Mouse (Mus musculus) adrenal gland, adult 8-10 months (tissue): ENCODE results near the gene Tbc1d22a. TPM values are rescaled to one million over a fixed set of nuclear protein-coding genes. Genes with fewer than 3 reads are reported as not detected.

Experiments used
- DNase-seq: peaks from one replicate; pipeline ENCODE4 v3.0.0; 2022
- total RNA-seq, 4 experiments: library from RNA; stranded (reverse); gene quantifications; 2 replicates each; pipeline ENCODE4 v1.2.4; 2022

The Tbc1d22a gene
- total RNA-seq, 4 experiments from 2014 or later, result 36.6 to 49.1 (median 43.4) TPM

DNA sequence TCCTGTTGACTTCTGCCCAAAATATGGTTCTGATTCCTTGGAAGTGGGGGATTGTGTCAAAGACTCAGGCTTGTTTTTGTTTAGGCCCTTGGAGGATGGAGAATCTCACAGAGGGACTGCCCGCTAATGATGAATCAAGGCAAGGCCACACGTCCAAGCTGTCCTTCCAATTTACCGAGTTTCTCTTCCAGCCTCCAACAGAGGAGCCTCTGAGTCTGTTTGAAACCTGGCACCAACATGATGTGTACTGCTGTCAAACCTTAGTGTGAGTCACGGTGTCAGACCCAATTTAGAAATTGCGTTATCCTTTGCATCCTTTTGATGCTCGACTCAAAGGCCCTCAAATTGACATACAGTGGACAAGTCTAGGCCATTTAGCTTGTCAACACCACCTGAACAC, 126.5 kb downstream of the Tbc1d22a start:
- DNase-seq, result peak; percentile 31

GRCm38 (mm10) chr15:86342637-86343375, 128.5 kb downstream of the Tbc1d22a start:
- no peak for DNase-seq

GRCm38 (mm10) chr15:86344906-86345331, 130.7 kb downstream of the Tbc1d22a start:
- no peak for DNase-seq

GRCm38 (mm10) chr15:86345907-86346306, 131.6 kb downstream of the Tbc1d22a start:
- no peak for DNase-seq

GRCm38 (mm10) chr15:86346606-86347005, 132.3 kb downstream of the Tbc1d22a start:
- no peak for DNase-seq

- DNase-seq, result no peak
Observed at GRCm38 (mm10) chr15:86354932-86355331, 140.7 kb downstream of the Tbc1d22a start.

DNA sequence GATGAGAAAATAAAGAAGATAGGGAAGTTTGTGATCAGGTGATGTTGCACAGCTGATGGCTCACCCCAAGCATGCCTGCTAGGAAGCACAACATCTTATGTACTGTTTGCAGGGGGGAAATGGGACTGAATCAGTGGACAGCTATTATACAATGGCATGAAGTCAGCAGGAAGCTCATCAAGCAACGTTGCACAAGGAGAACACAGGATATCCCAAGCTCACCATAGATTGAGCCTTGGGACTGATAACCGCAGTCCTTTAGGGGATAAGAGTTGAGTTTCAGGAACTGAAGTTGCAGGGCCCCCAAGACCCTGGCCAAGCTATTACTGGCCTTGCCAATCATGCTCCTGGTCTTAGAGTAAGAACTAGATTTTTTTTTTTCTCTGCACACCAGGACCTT, 141.6 kb downstream of the Tbc1d22a start:
- DNase-seq, result no peak

DNA sequence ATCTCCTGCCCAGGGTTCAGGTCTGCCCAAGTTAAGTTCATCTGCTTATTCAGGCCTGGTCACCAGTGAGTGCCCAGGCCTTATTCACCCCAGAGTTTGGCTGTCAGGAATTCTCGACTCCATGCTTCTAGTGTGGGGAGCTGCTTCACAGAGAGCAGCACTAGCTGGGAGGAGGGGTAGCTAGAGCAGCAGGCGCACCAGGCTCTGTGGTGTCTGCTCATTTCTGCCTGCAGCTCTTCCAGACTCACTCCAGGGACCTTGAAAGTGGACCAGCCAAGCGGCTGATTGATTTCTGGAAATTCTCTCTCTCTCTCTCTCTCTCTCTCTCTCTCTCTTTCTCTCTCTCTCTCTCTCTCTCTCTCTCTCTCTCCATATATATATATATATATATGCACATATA, 146.1 kb downstream of the Tbc1d22a start:
- DNase-seq, result no peak

DNA sequence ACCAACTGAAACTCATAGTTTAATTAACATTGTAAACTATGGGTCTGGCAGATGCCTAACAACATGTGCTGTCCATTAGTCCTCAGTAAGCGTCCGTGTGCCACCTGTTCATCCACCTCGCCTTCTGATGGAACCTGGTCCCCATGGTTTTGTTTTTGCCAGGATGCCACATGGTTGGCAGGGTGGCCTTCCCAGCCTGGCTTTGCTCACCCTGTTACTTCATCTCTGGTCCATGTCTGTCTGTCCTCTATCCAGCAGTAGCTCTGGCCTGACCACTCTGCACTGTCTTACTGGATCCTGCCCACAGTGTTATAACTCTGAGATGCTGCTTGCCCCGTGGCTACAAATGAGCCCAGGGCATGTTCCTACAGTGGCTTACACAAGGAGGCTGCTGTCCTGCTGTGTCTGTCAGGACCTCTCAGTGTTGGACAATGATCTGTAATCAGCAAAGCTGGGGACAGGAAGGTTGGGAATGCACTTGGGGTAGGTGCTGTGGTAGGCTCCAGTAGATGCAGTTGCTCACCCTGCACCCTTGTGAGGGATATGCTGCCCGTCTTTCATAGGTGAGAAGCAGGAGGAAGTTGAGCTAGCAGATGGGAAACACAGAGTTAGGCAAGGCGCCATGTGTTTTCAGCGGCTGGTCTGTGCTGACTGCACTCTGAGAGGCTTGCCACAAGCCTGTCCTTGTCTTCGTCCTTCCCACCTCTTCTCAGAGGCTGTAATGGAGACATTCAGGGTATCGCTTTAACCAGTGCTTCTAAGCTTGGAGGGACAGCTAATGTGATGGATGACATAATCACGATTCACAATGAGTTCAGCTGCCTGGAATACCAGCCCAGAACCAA, 148.3 kb downstream of the Tbc1d22a start:
- DNase-seq, result no peak

DNA sequence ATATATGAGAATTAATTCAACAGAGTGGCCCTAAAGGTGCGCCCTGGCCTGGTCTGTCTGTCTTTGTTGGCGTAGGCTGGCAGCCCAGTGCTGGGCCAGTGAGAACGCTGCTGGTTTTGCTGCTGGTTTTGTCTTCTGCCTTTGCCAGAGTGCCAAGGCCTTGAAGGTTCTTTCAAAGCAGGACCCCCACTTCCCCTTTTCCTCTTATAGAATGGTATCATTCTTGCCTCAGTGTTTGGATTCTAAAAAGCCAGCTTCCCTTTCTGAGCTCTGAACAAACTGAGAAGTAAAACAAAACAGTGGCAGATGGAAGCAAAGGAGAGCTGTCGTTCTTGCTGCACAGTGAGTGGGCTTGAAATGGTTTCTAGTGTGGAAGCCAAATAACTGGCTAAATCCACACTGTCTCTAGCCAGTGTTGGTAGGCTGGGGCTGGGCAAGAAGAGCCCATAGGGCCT, 149.6 kb downstream of the Tbc1d22a start:
- DNase-seq, result no peak

GRCm38 (mm10) chr15:86364948-86365658, 150.8 kb downstream of the Tbc1d22a start:
- DNase-seq, result no peak

DNA sequence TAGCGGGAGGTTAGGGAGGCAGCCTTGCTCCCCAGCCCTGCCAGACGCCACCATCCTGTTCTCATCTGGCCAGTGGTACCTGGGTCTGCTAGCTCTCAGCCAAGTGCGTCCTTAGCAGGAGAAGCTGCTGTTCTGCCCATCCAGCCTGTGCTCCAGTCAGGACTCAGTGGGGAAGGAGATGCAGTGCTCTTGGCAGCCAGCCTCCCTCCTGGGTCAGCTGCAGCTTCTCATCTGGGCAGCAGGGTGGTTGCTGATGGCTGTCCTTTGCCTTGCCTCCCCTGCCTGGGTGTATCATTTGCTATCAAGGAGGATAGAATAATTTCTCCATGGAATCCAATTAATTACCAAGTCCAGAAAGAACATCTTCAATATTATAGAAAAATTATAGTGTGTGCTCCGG, 152.5 kb downstream of the Tbc1d22a start:
- DNase-seq, result no peak

- no peak for DNase-seq
Observed at GRCm38 (mm10) chr15:86367247-86367646, 153.0 kb downstream of the Tbc1d22a start.

DNA sequence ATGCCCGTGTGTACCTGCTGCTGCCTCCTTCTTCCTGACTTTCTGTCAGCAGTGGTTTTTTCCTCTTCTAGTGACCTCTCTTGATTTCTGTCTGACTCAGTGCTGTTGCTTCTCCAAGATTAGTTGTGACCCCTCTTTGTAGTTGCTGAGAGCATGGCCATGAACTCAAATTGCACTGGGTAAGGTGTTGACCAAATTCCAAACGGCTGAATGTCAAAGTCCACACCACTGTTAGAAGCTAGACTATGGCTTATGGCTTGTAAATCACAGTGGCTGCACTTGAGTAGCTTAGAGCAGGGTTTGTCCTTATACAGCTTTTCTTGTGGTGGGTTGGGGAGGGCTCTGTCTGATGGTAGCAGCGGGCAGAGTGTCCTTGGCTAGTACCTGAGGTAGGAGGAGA, 156.6 kb downstream of the Tbc1d22a start:
- DNase-seq, result peak; percentile 18

GRCm38 (mm10) chr15:86375262-86375661, 161.0 kb downstream of the Tbc1d22a start:
- no peak for DNase-seq

DNA sequence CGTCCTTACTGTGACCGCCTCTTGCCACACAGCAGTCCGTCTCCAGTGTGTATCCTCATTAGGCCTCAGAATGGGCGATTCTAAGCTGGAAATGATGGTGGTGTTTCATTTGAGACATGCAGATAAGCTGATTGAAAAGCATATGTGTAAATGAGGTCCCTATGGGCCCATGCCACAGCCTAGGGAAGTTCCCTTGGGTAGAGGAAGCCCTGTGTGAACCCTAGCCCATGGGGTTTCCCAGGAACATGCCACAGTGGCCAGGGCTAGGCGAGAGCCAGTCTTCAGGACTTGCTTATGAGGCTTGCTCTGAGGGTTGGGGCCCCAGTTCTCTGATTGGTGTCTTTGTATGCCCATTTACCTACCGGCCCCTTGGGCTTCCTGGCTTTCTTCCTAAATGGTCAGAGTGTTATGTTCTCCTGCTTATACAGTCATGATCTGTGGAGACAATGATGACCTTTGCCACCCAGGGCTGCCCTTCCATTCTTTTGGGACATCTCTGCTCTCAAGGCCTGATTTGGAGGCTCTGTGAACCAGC, 161.7 kb downstream of the Tbc1d22a start:
- DNase-seq, result no peak

DNA sequence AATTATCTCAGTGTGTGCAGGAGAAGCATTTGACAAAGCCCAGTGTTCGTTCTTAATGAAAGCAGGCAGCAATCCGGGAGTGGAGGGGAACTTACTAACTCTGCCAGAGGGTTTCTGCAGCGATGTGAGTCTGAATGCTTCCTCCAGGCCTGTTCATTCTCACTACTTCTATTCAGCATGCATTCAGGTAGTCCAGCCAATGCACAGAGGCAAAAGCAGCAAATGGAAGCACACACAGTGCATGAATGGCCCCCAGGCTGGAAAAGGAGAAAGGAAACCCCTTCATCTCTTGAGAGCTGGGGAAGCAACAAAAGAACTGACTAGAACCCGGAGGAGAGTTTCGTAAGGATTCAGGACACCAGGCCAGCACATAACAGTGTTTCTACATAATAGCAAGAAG, 169.0 kb downstream of the Tbc1d22a start:
- DNase-seq, result no peak

GRCm38 (mm10) chr15:86385436-86385835, 171.2 kb downstream of the Tbc1d22a start:
- no peak for DNase-seq

DNA sequence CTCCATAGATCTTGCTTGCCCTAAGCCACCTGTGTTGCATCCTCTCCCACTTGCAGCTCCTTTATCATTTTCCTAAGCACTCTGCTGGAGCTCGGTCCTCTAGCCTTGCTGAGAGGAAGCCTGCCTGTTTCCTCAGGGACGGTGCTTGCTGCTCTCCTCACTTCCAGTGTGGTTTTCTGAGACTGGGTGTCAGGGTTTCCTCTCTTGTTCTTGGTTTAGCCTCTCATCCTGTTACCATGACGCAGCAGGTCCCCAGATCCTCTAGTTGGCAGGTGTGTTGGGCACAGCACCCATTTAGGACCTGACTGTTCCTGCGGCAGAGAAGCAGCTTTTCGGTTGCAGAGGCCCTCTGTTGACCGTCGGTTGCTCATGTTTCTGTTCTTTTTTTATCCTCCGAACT, 172.1 kb downstream of the Tbc1d22a start:
- DNase-seq, result no peak

DNA sequence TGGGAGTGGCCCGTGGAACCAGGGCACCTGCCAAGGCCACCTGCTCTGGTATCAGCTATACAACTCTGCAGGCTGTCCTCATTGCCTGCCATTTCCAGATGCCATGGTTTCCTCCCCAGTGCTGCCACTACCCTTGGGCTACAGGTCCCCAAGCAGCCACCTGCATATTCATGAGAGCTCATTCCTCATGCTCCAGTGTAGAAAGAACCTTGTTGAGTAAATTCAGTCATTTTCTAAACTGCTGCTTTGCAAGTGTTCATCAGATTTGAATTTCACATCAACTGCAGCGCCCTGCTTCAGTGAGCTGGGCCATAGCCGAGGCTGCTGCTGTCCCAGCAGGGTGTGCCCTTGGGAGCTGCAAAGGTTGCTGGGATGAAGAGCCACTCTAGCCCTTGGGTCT, 174.3 kb downstream of the Tbc1d22a start:
- DNase-seq, result no peak

DNA sequence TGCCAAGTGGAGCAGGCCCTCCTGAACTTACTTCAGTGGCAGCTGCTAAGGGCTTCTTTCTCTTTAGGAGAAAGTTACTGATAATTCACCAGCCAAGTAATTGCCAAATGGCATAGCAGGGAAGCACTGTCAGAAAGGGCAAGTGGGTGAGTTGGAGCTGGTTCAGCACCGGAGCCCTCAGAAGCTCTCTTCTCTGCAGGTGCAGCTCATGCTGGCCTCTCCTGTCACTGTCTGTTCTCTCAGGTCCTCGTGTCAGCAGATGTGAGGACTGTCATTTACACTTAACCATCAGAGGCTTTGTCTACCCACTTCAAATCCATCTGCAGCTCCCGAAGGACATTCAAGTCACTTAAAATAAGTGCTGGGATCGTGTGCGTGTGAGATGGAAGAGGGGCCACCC, 190.6 kb downstream of the Tbc1d22a start:
- DNase-seq, result no peak

DNA sequence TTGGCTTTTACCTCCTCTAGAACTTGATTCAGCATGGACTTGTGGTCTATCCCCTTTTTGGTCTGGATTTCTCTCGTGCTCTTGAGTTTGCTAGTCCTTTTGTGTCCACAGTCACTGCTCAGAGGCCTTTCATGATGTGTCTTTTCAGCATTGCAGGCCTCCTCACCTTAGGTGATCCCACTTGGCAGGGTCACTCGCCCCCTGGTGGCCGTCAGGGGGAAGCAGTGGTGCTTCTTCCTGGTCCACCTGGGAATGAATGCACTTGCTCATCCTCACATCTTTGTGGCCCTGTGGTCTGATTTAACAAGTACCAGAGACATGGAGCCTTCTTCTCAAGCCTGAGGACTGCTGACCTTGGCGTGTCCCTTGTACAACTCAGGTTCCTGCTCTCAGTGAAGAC, 191.3 kb downstream of the Tbc1d22a start:
- DNase-seq, result peak; percentile 30

DNA sequence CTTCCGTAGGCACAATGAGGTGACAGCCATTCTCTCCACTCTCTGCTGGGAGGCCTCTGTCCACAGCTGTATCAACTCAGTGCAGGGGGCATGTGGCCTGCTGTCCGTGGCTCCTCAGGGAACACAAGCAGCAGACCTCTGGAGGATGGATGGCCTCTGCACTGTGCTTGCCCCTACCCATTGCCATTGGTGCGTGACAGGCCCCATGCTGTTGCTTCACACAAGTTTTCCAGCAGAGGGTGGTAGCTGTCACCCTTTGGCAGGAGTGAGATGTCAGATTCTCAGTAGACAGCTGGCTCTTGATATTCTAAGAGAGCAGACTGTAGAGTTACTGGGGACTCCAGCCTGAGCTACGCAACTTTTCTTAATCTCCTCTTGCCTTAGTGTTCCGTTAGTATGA, 195.1 kb downstream of the Tbc1d22a start:
- DNase-seq, result no peak
